Mouse (Mus musculus) gastrocnemius, postnatal 25 days (tissue): ENCODE results near the gene Gm5128. TPM values are rescaled to one million over a fixed set of nuclear protein-coding genes. Genes with fewer than 3 reads are reported as not detected.
"Not testable (repeated sequence)": the region's sequence is repeated elsewhere in the genome, so short reads cannot be mapped to it uniquely, and the experiment has no call there.

Experiments used
- DNase-seq: peaks from one replicate; pipeline ENCODE4 v3.0.0; 2022
- long read RNA-seq, 2 experiments: library from polyadenylated mRNA; stranded (forward); transcript quantifications; one replicate each; pipeline ENCODE4 v2.0.0; 2021
- total RNA-seq, 2 experiments: library from RNA; stranded (reverse); gene quantifications; 1 replicate in 1 of 2; 2 replicates in 1 of 2; pipeline ENCODE4 v1.2.3; 2021

Gm5128 gene
- total RNA-seq, result not detected
- long read RNA-seq, experiment 1, result 0 reads
- long read RNA-seq, experiment 2, result 0 reads

GRCm38 (mm10) chrX:135372984-135373383 lies at the start of gene Gm5128:
Gm5128 (plus strand) TSS chrX:135373284.
- not testable (repeated sequence) for DNase-seq

GRCm38 (mm10) chrX:135360685-135361084 lies 12.4 kb upstream of the Gm5128 start:
- DNase-seq, result not testable (repeated sequence)

GRCm38 (mm10) chrX:135361943-135362342 lies 11.1 kb upstream of the Gm5128 start:
- DNase-seq, result not testable (repeated sequence)

GRCm38 (mm10) chrX:135403578-135403977 lies 30.5 kb downstream of the Gm5128 start:
- DNase-seq, result not testable (repeated sequence)

GRCm38 (mm10) chrX:135421203-135421602 lies 48.1 kb downstream of the Gm5128 start:
- DNase-seq, result not testable (repeated sequence)

- DNase-seq, result not testable (repeated sequence)
These were observed 48.7 kb downstream of the Gm5128 start for GRCm38 (mm10) chrX:135421824-135422223.

GRCm38 (mm10) chrX:135422473-135422872 lies 49.4 kb downstream of the Gm5128 start:
- DNase-seq, result not testable (repeated sequence)

Other genes starting within 250 kb of the Gm5128 start
- not detected for gene Gm15023, start 195.7 kb upstream of the Gm5128 start, total RNA-seq
- gene Tceal6, start 162.6 kb upstream of the Gm5128 start, total RNA-seq, result under 1 TPM in 1 of 2 experiments, not detected in 1; 0.64 TPM
- not detected for gene Pramel3, start 71.0 kb upstream of the Gm5128 start, total RNA-seq
- not detected for gene Gm7903, start 60.6 kb downstream of the Gm5128 start, total RNA-seq
- gene AV320801, start 121.3 kb downstream of the Gm5128 start, total RNA-seq, result not detected
- gene Nxf7, start 225.5 kb downstream of the Gm5128 start, total RNA-seq, result not detected